22 mouse cellular contexts compared by ENCODE assay signal in the genomic region with DNA sequence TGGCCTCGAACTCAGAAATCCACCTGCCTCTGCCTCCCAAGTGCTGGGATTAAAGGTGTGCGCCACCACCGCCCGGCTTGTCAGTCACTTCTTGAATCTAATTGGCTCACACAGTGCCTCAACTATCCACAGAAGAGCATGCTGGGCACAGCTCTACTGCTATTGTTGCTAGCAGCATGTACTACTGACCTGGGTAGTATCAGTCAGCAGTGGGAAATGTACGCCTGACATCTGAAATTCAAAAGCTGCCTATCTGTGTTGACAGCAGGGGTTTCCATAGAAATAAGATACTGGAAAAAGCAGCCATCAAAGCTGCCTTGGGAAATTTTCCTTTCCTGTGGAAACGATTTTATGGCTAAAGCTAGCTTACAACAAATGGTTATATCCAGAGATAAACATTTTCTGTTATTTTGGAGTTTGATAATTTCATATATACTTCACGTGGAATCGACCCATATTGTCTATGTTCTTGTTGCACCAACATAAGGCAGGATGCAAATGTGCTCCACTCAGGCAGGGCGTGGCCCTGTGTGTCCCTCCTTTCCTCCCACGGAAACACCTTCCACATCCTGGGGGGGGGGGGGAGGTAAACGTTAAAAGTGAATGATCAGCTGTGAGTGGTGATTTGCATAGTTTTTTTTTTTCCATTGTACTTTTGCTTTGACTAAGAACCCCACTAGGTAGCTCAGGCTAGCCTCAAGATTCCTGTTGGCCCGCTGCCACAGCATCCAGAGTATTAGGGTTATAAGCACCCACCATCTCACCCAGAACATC. TPM values are rescaled to one million over a fixed set of nuclear protein-coding genes. Genes with fewer than 3 reads are reported as not detected.
DNase-seq lines count a peak whose midpoint lies in the region; ATAC-seq and TF ChIP-seq lines count a peak whose summit lies in the region.
"Had no signal": no experiment of that assay in that cellular context is flagged by ENCODE, and none has a peak within 500 bp of the region (broad histone marks: within the 10 kb centered on the region; RNA-seq: fewer than 3 reads in every experiment).

No protein-coding gene starts in this region.

- H3K36me3 ChIP-seq in forebrain, embryonic 13.5 days (ENCODE audit: poor library complexity, severe bottlenecking): no peaks in the 10 kb centered on the region
- no peaks in the 10 kb centered on the region for H3K36me3 ChIP-seq in forebrain, postnatal 0 days (ENCODE audit: insufficient read depth)
- H3K36me3 ChIP-seq: heart, embryonic 15.5 days; kidney, embryonic 15.5 days had no signal

- no peak overlapping the region for H3K9ac ChIP-seq in forebrain, embryonic 13.5 days
- H3K9ac ChIP-seq in forebrain, postnatal 0 days: no peak overlapping the region
- H3K9ac ChIP-seq: heart, embryonic 15.5 days; hindbrain, embryonic 14.5 days; kidney, embryonic 15.5 days; liver, embryonic 14.5 days had no signal

- peaks cover 5% of the 10 kb centered on the region for H3K4me1 ChIP-seq in forebrain, embryonic 13.5 days
- peaks cover 7% of the 10 kb centered on the region; the same call in 1 of the 2 replicates for H3K4me1 ChIP-seq in forebrain, postnatal 0 days (ENCODE audit: insufficient read depth)

- 0 out of 2 replicates have a peak, but pooled peaks have one; percentile 27 for ATAC-seq in forebrain, embryonic 13.5 days
- ATAC-seq in forebrain, postnatal 0 days: no peak
- ATAC-seq in activated CD4-positive, CD25-positive, alpha-beta regulatory T cell, adult 4 months: peak; percentile 88
- ATAC-seq in granulocyte monocyte progenitor cell, adult 5-6 weeks (replicated peaks; ENCODE audit: poor library complexity, severe bottlenecking): no peak
- ATAC-seq: lung, postnatal 0 days had no signal

- 77% methylated on average over 12 of the region's 12 CpGs for WGBS in forebrain, embryonic 13.5 days
- WGBS in forebrain, postnatal 0 days: 75% methylated on average over 12 of the region's 12 CpGs

- no peaks in the 10 kb centered on the region for H3K27me3 ChIP-seq in forebrain, embryonic 13.5 days
- H3K27me3 ChIP-seq in forebrain, postnatal 0 days (ENCODE audit: insufficient read depth, low read length): no peaks in the 10 kb centered on the region
- H3K27me3 ChIP-seq: heart, embryonic 15.5 days; kidney, embryonic 15.5 days had no signal

- H3K4me3 ChIP-seq in forebrain, embryonic 13.5 days: no peak overlapping the region
- H3K4me3 ChIP-seq in forebrain, postnatal 0 days (ENCODE audit: low read depth, low read length): no peak overlapping the region
- H3K4me3 ChIP-seq: heart, embryonic 15.5 days; kidney, embryonic 15.5 days had no signal

- no peaks in the 10 kb centered on the region for H3K9me3 ChIP-seq in forebrain, embryonic 13.5 days (replicated peaks)
- no peaks in the 10 kb centered on the region for H3K9me3 ChIP-seq in forebrain, postnatal 0 days (ENCODE audit: low read length)
- H3K9me3 ChIP-seq: heart, embryonic 15.5 days; kidney, embryonic 15.5 days had no signal

- H3K4me2 ChIP-seq in forebrain, embryonic 13.5 days: no peak overlapping the region
- no peak overlapping the region for H3K4me2 ChIP-seq in forebrain, postnatal 0 days (ENCODE audit: low read depth)
- H3K4me2 ChIP-seq: heart, embryonic 15.5 days; hindbrain, embryonic 14.5 days; kidney, embryonic 15.5 days had no signal

- TF ChIP-seq CTCF in forebrain, postnatal 0 days (IDR thresholded peaks at IDR 0.05; ENCODE audit: low read depth): no peak

- DNase-seq in forebrain, postnatal 0 days: no peak
- peak; percentile 45 to 63 for DNase-seq in spleen, postnatal 36 days (ENCODE audit: low spot score in 2 of 2)
- no peak for DNase-seq in spleen, postnatal 10 days (ENCODE audit: low spot score in 2 of 2)
- DNase-seq in kidney, postnatal 25 days: no peak
- DNase-seq in adipocyte (ENCODE audit: low spot score): no peak
- DNase-seq: cerebellum, adult 11-12 months; cerebellum, postnatal 36 days; gastrocnemius, postnatal 25 days had no signal

- no peak overlapping the region for H3K27ac ChIP-seq in forebrain, embryonic 13.5 days
- H3K27ac ChIP-seq in forebrain, postnatal 0 days (ENCODE audit: low read depth, low read length): no peak overlapping the region
- H3K27ac ChIP-seq: heart, embryonic 15.5 days; hindbrain, embryonic 14.5 days; kidney, embryonic 15.5 days; liver, embryonic 14.5 days had no signal

RNA-seq across cellular contexts. Expression of a gene that starts 14.8 kb away (rescaled TPM):
- polyA plus RNA-seq in forebrain, embryonic 13.5 days (2015; fragmentation: Nextera tagmentation; extraction: Ambion mirVana): not detected in 2 replicates
- total RNA-seq in forebrain, postnatal 0 days (2014; rRNA removed): 0.23 and 0.57 TPM in 2 replicates
- 0.08 TPM in 1 of 2 replicates, not detected in the other for polyA plus RNA-seq in forebrain, postnatal 0 days (2015; fragmentation: Nextera tagmentation; extraction: Ambion mirVana)
- 10 to 100 TPM; 21.7 to 30.2 TPM for polyA plus RNA-seq in activated CD4-positive, CD25-positive, alpha-beta regulatory T cell, adult 4 months (2017; shearing (Covaris generic))
- 1.7 and 7.5 TPM in 2 replicates for total RNA-seq in granulocyte monocyte progenitor cell, adult 5-6 weeks (2014; fragmentation: Nextera tagmentation)
- 1.4 and 2.9 TPM in 2 replicates for total RNA-seq in granulocyte monocyte progenitor cell, adult 5-6 weeks (2017)
- polyA plus RNA-seq: hindbrain, embryonic 14.5 days; neural tube, embryonic 14.5 days had no signal

RNA-seq across cellular contexts. Expression of a gene that starts 35.6 kb away (rescaled TPM):
- polyA plus RNA-seq in forebrain, embryonic 13.5 days (2015; fragmentation: Nextera tagmentation; extraction: Ambion mirVana): 0.40 and 0.62 TPM in 2 replicates
- total RNA-seq in forebrain, postnatal 0 days (2014; rRNA removed): 0.29 and 0.85 TPM in 2 replicates
- polyA plus RNA-seq in forebrain, postnatal 0 days (2015; fragmentation: Nextera tagmentation; extraction: Ambion mirVana): 1.3 and 1.9 TPM in 2 replicates
- not detected for polyA plus RNA-seq in activated CD4-positive, CD25-positive, alpha-beta regulatory T cell, adult 4 months (2017; shearing (Covaris generic))
- 13.4 and 23.6 TPM in 2 replicates for total RNA-seq in granulocyte monocyte progenitor cell, adult 5-6 weeks (2014; fragmentation: Nextera tagmentation)
- 28.4 and 32.8 TPM in 2 replicates for total RNA-seq in granulocyte monocyte progenitor cell, adult 5-6 weeks (2017)

RNA-seq across cellular contexts. Expression of a gene that starts 53.8 kb away (rescaled TPM):
- polyA plus RNA-seq in forebrain, embryonic 13.5 days (2015; fragmentation: Nextera tagmentation; extraction: Ambion mirVana): not detected in 2 replicates
- total RNA-seq in forebrain, postnatal 0 days (2014; rRNA removed): not detected in 2 replicates
- polyA plus RNA-seq in forebrain, postnatal 0 days (2015; fragmentation: Nextera tagmentation; extraction: Ambion mirVana): not detected in 2 replicates
- polyA plus RNA-seq in activated CD4-positive, CD25-positive, alpha-beta regulatory T cell, adult 4 months (2017; shearing (Covaris generic)): under 1 TPM in 1 of 2 experiments, not detected in 1; 0.11 TPM
- not detected in 2 replicates for total RNA-seq in granulocyte monocyte progenitor cell, adult 5-6 weeks (2014; fragmentation: Nextera tagmentation)
- not detected in 2 replicates for total RNA-seq in granulocyte monocyte progenitor cell, adult 5-6 weeks (2017)
- total RNA-seq: gastrocnemius, postnatal 25 days; left cerebral cortex, adult 18-20 months; monocyte, adult 5-6 weeks had no signal
- polyA plus RNA-seq: embryonic facial prominence, embryonic 11.5 days; heart, embryonic 15.5 days; hindbrain, embryonic 14.5 days; kidney, embryonic 15.5 days; limb, embryonic 11.5 days; liver, embryonic 14.5 days; lung, postnatal 0 days; neural tube, embryonic 14.5 days; testis, adult 2 months had no signal

Comparison
In these comparisons a context has a peak if more than half of its experiments do, and no peak if none do; other contexts are left out.
1. ATAC-seq: peak in forebrain, embryonic 13.5 days (single experiment) and activated CD4-positive, CD25-positive, alpha-beta regulatory T cell, adult 4 months (single experiment); none in forebrain, postnatal 0 days (single experiment) and granulocyte monocyte progenitor cell, adult 5-6 weeks (single experiment).
2. DNase-seq: peak in spleen, postnatal 36 days (2 of 2); none in forebrain, postnatal 0 days (single experiment), spleen, postnatal 10 days (0 of 2), kidney, postnatal 25 days (0 of 2) and adipocyte (single experiment).
3. RNA of a gene that starts 14.8 kb away (polyA plus RNA-seq): 21.7 to 30.2 TPM in activated CD4-positive, CD25-positive, alpha-beta regulatory T cell, adult 4 months; 0.08 TPM in forebrain, postnatal 0 days and not detected in forebrain, embryonic 13.5 days; every median in the first group is over 10 times any median in the second.